Mouse (Mus musculus) limb, embryonic 14.5 days (tissue): ENCODE data around the gene Tti1. TPM values are rescaled to one million over a fixed set of nuclear protein-coding genes. Genes with fewer than 3 reads are reported as not detected.

ENCODE experiments used
- ATAC-seq: fragments of 200-750 bp; cut with Nextera tagmentation; 2 replicates; pipeline ENCODE4 v1.8.0; 2017; ENCODE audit warnings: low read depth, moderate number of reproducible peaks, moderate TSS enrichment; ENCODE audit not compliant: low FRiP score
- DNase-seq: peaks from one replicate; pipeline ENCODE4 v3.0.0-alpha.2; 2015; ENCODE audit warnings: low spot score
- H3K27ac ChIP-seq: fragments of 300-500 bp; sonication (generic); replicated peaks from 2 replicates; pipeline ENCODE4 v1.5.1; 2014; ENCODE audit warnings: low read depth, mild to moderate bottlenecking, low read length, moderate library complexity, mixed read lengths
- H3K27me3 ChIP-seq: fragments of 300-500 bp; sonication (generic); 2 replicates; pipeline ENCODE4 v1.6.1; 2014; ENCODE audit warnings: low read length, mixed read lengths; ENCODE audit not compliant: control insufficient read depth, insufficient read depth
- H3K36me3 ChIP-seq: fragments of 300-500 bp; sonication (generic); 2 replicates; pipeline ENCODE4 v1.6.1; 2014; ENCODE audit warnings: mild to moderate bottlenecking, low read length, moderate library complexity, mixed read lengths; ENCODE audit not compliant: control insufficient read depth, insufficient read depth
- H3K4me1 ChIP-seq: fragments of 300-500 bp; sonication (generic); 2 replicates; pipeline ENCODE4 v1.6.1; 2014; ENCODE audit warnings: antibody characterized with exemption, low read length, mixed read lengths; ENCODE audit not compliant: control insufficient read depth, insufficient read depth
- H3K4me2 ChIP-seq: fragments of 300-500 bp; sonication (generic); replicated peaks from 2 replicates; pipeline ENCODE4 v1.6.1; 2014; ENCODE audit warnings: low read depth, mild to moderate bottlenecking, low read length, moderate library complexity; ENCODE audit not compliant: severe bottlenecking
- H3K4me3 ChIP-seq: fragments of 300-500 bp; sonication (generic); replicated peaks from 2 replicates; pipeline ENCODE4 v1.5.1; 2014; ENCODE audit warnings: low read length
- H3K9ac ChIP-seq: fragments of 300-500 bp; sonication (generic); 2 replicates; pipeline ENCODE4 v1.6.1; 2014; ENCODE audit warnings: mild to moderate bottlenecking, low read depth, low read length, moderate library complexity; ENCODE audit not compliant: severe bottlenecking
- H3K9me3 ChIP-seq: fragments of 300-500 bp; sonication (generic); 2 replicates; pipeline ENCODE4 v1.6.1; 2016; ENCODE audit warnings: low read length; ENCODE audit not compliant: control insufficient read depth
- POLR2A ChIP-seq: fragments of 200-500 bp; IDR thresholded peaks from 2 replicates; pipeline ENCODE4 v1.8.0; 2012; ENCODE audit warnings: inconsistent platforms, mild to moderate bottlenecking, moderate library complexity, borderline replicate concordance; ENCODE audit not compliant: insufficient read depth, insufficient read length; ENCODE audit errors: extremely low read depth
- WGBS: fragments of 180-500 bp; shearing (Covaris S2); extraction: QIAGEN DNeasy Blood & Tissue Kit; methylation state at CpG from one replicate; pipeline ENCODE4 v1.1.7; 2014; 5-methylcytosine and 5-hydroxymethylcytosine counted together
- polyA plus RNA-seq, 2 experiments: library from polyadenylated mRNA; depleted of rRNA in 1 of 2; stranded (reverse) in 1 of 2; unstranded in 1 of 2; fragments of >200 nt; fragmentation: Nextera tagmentation in 1 of 2; extraction: Ambion mirVana in 1 of 2; gene quantifications; 2 replicates each; pipeline versions ENCODE4 v1.2.1 to v1.2.3; 2012 to 2014

The Tti1 gene
- polyA plus RNA-seq, 2 experiments: 19.1 to 23.7 TPM

DNA sequence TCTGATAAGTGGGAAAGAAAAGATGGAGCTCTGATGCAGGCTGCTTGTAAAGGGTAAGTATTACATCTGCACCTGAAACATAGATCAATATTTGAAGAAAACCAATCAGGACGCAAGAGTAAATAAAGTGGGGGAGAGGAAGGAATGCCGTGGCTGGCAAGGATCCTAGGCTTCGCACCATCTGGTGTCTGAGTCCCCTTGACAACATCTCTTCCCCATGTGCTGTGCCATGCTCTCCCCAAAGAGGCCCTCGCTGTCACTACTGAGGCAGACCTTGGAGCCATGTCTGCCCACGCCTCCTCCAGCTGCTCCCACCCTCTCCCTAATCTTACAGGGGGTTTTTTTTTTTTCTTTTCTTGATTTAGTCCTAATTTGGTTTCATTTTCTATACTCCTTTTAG, 74.3 kb downstream of the Tti1 start:
- ATAC-seq: no peak
- whole genome bisulfite sequencing: 72% methylated on average over 5 of the region's 5 CpGs

DNA sequence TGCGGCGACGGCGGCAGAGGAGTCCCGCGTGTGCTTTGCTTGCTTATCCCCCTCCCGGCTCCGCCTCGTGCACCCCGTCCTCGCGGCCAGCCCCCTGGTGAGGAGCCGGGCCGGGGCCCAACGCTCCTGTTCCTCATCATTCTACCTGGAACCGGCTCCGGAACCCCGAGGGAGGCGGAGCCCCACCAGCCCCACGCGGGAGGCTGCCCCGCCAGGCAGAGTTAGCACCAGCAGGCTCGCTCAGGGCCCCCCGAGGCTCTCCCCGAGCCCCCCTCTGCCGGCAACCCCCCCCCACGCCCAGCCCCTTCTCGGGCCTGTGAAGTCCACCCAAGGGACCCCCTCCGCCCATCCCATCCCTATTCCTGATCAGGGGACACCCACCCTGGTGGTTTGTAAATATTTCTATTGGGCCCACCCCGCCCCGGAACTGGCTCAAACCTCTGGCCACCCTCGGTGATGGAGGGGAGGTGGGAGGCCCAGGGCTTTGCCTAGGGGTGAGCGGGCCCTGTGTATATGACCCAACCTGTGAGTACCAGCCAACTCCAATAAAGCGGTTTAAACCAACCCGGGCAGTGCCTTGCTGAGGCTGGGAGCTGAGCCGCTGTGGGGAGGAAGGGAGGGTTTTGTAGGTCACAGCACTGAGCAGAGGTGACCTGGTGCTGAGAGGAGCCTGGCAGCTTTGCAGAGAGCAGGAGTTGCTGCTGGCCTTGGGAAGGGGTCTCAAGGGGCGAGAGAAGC, 83.9 kb downstream of the Tti1 start:
- Histone ChIP-seq H3K27ac (peak overlapping the region; percentile 40), H3K9ac (peak overlapping the region; percentile 70), H3K4me1 (peaks cover 11% of the 10 kb centered on the region), H3K4me2 (peak overlapping the region; percentile 95), H3K4me3 (peak overlapping the region; percentile 54), H3K27me3 (peaks cover 18% of the 10 kb centered on the region), H3K36me3 (no peaks in the 10 kb centered on the region), H3K9me3 (no peaks in the 10 kb centered on the region)
- 0 out of 2 replicates have a peak, but pooled peaks have one; percentile 3 for TF ChIP-seq POLR2A
- 7% methylated on average over 33 of the region's 37 CpGs for WGBS
- DNase-seq (no peak), ATAC-seq (peak; percentile 36)

More for the DNA sequence above, 74.3 kb downstream of the Tti1 start:
- no peak for TF ChIP-seq POLR2A
- Histone ChIP-seq H3K36me3 (no peaks in the 10 kb centered on the region), H3K9me3 (no peaks in the 10 kb centered on the region), H3K9ac (no peak overlapping the region), H3K27ac (no peak overlapping the region), H3K4me1 (no peaks in the 10 kb centered on the region), H3K27me3 (no peaks in the 10 kb centered on the region), H3K4me2 (no peak overlapping the region), H3K4me3 (no peak overlapping the region)
- no peak for DNase-seq

DNA sequence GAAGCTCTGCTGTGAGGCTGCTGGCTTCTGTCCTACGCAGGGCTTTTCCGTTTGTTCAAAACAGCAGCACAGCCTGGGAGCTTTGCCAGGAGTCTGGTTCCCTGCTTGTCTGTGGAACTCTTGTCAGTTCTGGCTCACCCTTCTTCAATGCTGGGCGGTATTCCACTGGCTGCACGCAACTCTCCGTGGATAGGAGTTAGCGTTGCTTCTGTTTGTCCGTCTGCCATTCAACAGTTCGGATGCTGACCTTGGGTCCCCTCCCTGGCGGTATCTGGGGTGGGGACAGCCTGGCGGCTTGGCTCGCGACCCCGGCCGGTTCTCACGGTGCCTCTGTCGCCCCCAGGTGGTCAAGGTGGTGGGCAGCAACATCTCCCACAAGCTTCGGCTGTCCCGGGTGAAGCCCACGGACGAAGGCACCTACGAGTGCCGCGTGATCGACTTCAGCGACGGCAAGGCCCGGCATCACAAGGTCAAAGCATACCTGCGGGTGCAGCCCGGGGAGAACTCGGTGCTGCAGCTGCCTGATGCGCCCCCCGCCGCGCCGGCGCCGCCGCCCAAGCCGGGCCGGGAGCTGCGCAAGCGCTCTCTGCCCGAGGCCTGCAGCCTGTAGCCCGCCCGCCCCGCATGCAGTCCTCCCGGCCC, 84.6 kb downstream of the Tti1 start:
- peak overlapping the region; percentile 95 for H3K4me2 ChIP-seq
- ATAC-seq (peak; percentile 82), DNase-seq (peak; percentile 93)
- 1% methylated on average over 31 of the region's 47 CpGs for WGBS
- peak overlapping the region; percentile 70 for H3K9ac ChIP-seq
- H3K4me3 ChIP-seq: peak overlapping the region; percentile 54
- peaks cover 18% of the 10 kb centered on the region for H3K27me3 ChIP-seq
- H3K9me3 ChIP-seq: no peaks in the 10 kb centered on the region
- TF ChIP-seq POLR2A: 0 out of 2 replicates have a peak, but pooled peaks have one; percentile 7
- H3K4me1 ChIP-seq: peaks cover 11% of the 10 kb centered on the region
- peak overlapping the region; percentile 40 for H3K27ac ChIP-seq
- no peaks in the 10 kb centered on the region for H3K36me3 ChIP-seq

DNA sequence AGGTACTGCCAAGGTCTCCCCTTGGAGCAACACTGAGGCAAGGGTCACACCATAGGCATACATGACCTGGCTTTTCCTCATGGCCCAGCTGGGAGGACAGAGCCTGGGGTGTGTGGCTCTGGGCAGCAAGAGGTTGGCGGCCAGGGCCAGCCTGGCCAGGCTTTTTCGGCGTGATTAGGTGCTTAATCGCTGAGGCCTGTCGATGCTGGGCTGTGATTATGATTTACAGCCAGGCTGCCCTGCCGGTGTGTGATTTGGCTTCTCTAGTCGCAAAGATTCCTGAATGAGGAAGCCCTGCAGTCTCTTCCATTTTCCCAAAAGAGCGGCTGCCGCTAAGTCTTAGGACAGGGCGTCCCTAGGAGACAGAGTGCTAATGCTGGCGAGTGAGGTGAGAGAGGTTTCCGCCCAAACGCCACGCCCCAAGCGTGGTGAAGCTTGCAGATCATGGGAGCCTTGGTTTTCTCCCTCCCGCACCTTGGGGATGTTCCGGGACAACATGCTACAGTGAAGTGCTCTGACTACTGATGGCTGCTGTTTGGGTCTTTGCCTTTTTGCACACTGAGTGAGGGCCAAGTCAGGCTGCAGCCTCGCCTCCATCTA, 87.5 kb downstream of the Tti1 start:
- Histone ChIP-seq H3K9me3 (no peaks in the 10 kb centered on the region), H3K27ac (no peak overlapping the region), H3K9ac (no peak overlapping the region), H3K27me3 (peaks cover 18% of the 10 kb centered on the region), H3K4me2 (peak overlapping the region; percentile 25; the same call in 1 of the 2 replicates), H3K36me3 (no peaks in the 10 kb centered on the region), H3K4me3 (no peak overlapping the region; the same call in 1 of the 2 replicates), H3K4me1 (peaks cover 11% of the 10 kb centered on the region)
- 6% methylated on average over 18 of the region's 18 CpGs for WGBS
- ATAC-seq (no peak), DNase-seq (no peak)
- no peak for TF ChIP-seq POLR2A

DNA sequence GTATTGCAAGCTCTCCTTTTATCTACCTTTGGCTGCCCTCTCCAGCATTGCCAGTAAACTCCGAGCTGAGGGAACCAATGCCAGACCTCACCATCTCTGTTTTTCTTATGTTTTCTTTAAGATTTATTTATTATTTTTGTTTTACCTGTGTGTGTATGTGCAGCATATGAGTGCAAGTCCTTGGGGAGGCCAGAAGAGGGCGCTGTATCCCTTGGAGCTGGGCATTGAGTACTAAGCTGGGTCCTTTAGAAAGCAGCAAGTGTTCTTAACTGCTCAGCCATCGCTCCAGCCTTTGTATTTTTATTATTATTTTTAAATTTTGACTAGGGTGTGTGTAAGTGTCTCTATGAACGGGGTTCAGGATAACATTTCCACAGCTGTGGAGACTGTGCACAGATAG, 91.6 kb downstream of the Tti1 start:
- no peaks in the 10 kb centered on the region for H3K9me3 ChIP-seq
- no peak for TF ChIP-seq POLR2A
- WGBS: 80% methylated on average over 4 of the region's 4 CpGs
- H3K27ac ChIP-seq: no peak overlapping the region
- ATAC-seq: no peak
- H3K27me3 ChIP-seq: peaks cover 8% of the 10 kb centered on the region
- no peaks in the 10 kb centered on the region for H3K36me3 ChIP-seq
- no peak overlapping the region for H3K9ac ChIP-seq
- no peak overlapping the region for H3K4me3 ChIP-seq
- H3K4me1 ChIP-seq: peaks cover 6% of the 10 kb centered on the region
- DNase-seq: no peak
- no peak overlapping the region for H3K4me2 ChIP-seq
